Mouse (Mus musculus) left cerebral cortex, adult 18-20 months (tissue): ENCODE data around the gene Gstt3. TPM values are rescaled to one million over a fixed set of nuclear protein-coding genes. Genes with fewer than 3 reads are reported as not detected.

Source experiments
- total RNA-seq, 2 experiments: library from RNA; stranded (reverse); gene quantifications; 2 replicates each; pipeline ENCODE4 v1.2.3; 2021

Gene Gstt3
- total RNA-seq, 2 experiments from 2014 or later: 2.5 to 2.6 TPM

Other genes starting within 250 kb of the Gstt3 start
- gene Lrrc75b, start 221.1 kb downstream of the Gstt3 start, total RNA-seq: 10 to 100 TPM; 10.2 to 10.5 TPM
- 1 to 10 TPM; 3.6 to 4.1 TPM for gene Ggt1, start 219.8 kb downstream of the Gstt3 start, total RNA-seq
- 1 to 10 TPM; 2.2 to 2.9 TPM for gene Ggt5, start 192.1 kb downstream of the Gstt3 start, total RNA-seq
- 1 to 10 TPM; 8.8 to 9.0 TPM for gene Susd2, start 137.4 kb downstream of the Gstt3 start, total RNA-seq
- 10 to 100 TPM; 62.9 to 63.0 TPM for gene Cabin1, start 17.1 kb downstream of the Gstt3 start, total RNA-seq
- 10 to 100 TPM; 53.6 to 54.5 TPM for gene Ddt, start 8.0 kb downstream of the Gstt3 start, total RNA-seq
- not detected for gene Gm20441, start 460 bp downstream of the Gstt3 start, total RNA-seq
- gene Gstt1, start 17.2 kb upstream of the Gstt3 start, total RNA-seq: 10 to 100 TPM; 14.2 to 16.5 TPM
- gene Gstt4, start 41.1 kb upstream of the Gstt3 start, total RNA-seq: not detected
- 1 to 10 TPM; 4.3 to 5.0 TPM for gene Gstt2, start 56.0 kb upstream of the Gstt3 start, total RNA-seq
- 100 to 1,000 TPM; 526 to 535 TPM for gene Mif, start 78.8 kb upstream of the Gstt3 start, total RNA-seq
- 1 to 10 TPM; 4.0 to 4.9 TPM for gene Derl3, start 112.0 kb upstream of the Gstt3 start, total RNA-seq
- gene Smarcb1, start 140.2 kb upstream of the Gstt3 start, total RNA-seq: 10 to 100 TPM; 74.5 to 79.4 TPM
- 100 to 1,000 TPM; 416 to 479 TPM for gene Chchd10, start 151.7 kb upstream of the Gstt3 start, total RNA-seq
- gene Mmp11, start 155.1 kb upstream of the Gstt3 start, total RNA-seq: 1 to 10 TPM; 2.8 to 3.0 TPM
- not detected for gene Gm867, start 159.3 kb upstream of the Gstt3 start, total RNA-seq
- gene Vpreb3, start 161.6 kb upstream of the Gstt3 start, total RNA-seq: not detected
- gene Gm5134, start 173.1 kb upstream of the Gstt3 start, total RNA-seq: not detected